Mouse (Mus musculus): ENCODE data around the gene Bahcc1.

DNA sequence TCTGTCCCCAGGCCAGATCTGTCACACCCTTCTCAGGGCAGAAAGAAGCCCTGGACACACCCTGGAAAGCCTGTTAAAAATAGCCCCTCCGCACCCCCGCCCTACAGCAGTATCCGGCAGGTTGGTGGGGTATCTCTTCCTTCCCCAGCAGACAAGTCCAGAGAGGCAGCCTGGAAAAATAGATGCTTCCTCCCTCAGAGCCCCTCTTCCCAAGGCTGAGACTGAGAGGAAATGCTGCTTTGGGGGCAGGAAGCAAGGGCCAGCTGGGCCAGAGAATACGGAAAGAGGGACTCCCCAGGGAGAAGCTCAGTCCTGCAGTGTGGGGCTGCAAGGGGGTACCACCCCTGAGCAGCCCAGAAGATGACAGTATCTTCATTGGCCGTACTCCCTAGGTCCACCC, 50.8 kb downstream of the Bahcc1 start:
- TF ChIP-seq CTCF (IDR thresholded peaks at IDR 0.05; ENCODE audit: low read depth, low read length) (no peak), POLR2A (IDR thresholded peaks at IDR 0.05; ENCODE audit: extremely low read depth, insufficient read depth, low read length) (no peak)

All from liver, adult 2 months (tissue).